Mouse (Mus musculus): ENCODE measurements around the gene Armc7. TPM values are rescaled to one million over a fixed set of nuclear protein-coding genes. Genes with fewer than 3 reads are reported as not detected.
"Not testable (repeated sequence)": the region's sequence is repeated elsewhere in the genome, so short reads cannot be mapped to it uniquely, and the experiment has no call there.

Armc7 gene
- polyA plus RNA-seq, 1 experiment from 2014 or later = 5.1 TPM

DNA sequence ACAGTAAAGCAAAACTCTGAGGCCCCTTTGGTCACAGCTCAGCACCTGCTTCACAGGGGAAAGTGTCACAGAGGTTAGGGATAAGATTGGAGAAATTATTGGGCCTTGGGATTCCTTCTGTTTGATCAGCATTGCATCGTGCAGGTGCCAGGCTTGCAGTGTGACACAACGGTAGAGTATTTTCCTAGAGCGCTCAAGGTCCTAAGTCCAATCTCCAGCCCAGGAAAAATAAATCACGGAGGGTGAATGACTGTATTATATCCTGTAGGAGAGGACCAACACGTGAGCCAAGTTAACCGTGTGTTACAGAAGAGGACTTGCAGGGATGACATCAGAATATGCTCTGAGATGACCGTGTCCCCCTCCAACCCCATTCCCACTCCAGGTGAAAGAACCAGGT, 25.3 kb upstream of the Armc7 start:
- Histone ChIP-seq H3K36me3 (ENCODE audit: control insufficient read depth, insufficient read depth, low read length) (no peaks in the 10 kb centered on the region), H3K9me3 (replicated peaks; ENCODE audit: control insufficient read depth, low read length) (no peaks in the 10 kb centered on the region), H3K4me2 (no peak overlapping the region), H3K27me3 (ENCODE audit: control insufficient read depth, insufficient read depth, low read length) (no peaks in the 10 kb centered on the region), H3K4me1 (ENCODE audit: control insufficient read depth, insufficient read depth, low read length) (peaks cover 23% of the 10 kb centered on the region), H3K9ac (ENCODE audit: low read depth, low read length) (no peak overlapping the region), H3K4me3 (ENCODE audit: low read depth, low read length) (no peak overlapping the region), H3K27ac (ENCODE audit: low read depth, low read length) (no peak overlapping the region)
- ATAC-seq (replicated peaks; ENCODE audit: insufficient number of reproducible peaks, low FRiP score, low TSS enrichment) = no peak
- WGBS (ENCODE audit: insufficient replicate concordance) = 79% methylated on average over 7 of the region's 7 CpGs

GRCm38 (mm10) chr11:115451781-115452241, 23.7 kb upstream of the Armc7 start:
- Histone ChIP-seq H3K4me1 (ENCODE audit: control insufficient read depth, insufficient read depth, low read length) (peaks cover 16% of the 10 kb centered on the region), H3K9ac (ENCODE audit: low read depth, low read length) (no peak overlapping the region), H3K27me3 (ENCODE audit: control insufficient read depth, insufficient read depth, low read length) (no peaks in the 10 kb centered on the region), H3K36me3 (ENCODE audit: control insufficient read depth, insufficient read depth, low read length) (no peaks in the 10 kb centered on the region), H3K4me3 (ENCODE audit: low read depth, low read length) (no peak overlapping the region), H3K4me2 (no peak overlapping the region), H3K27ac (ENCODE audit: low read depth, low read length) (no peak overlapping the region), H3K9me3 (replicated peaks; ENCODE audit: control insufficient read depth, low read length) (no peaks in the 10 kb centered on the region)
- WGBS (ENCODE audit: insufficient replicate concordance) = 83% methylated on average over 8 of the region's 8 CpGs
- ATAC-seq (replicated peaks; ENCODE audit: insufficient number of reproducible peaks, low FRiP score, low TSS enrichment) = no peak

- no peaks in the 10 kb centered on the region for H3K36me3 ChIP-seq (ENCODE audit: control insufficient read depth, insufficient read depth, low read length)
- H3K27me3 ChIP-seq (ENCODE audit: control insufficient read depth, insufficient read depth, low read length) = no peaks in the 10 kb centered on the region
- H3K4me1 ChIP-seq (ENCODE audit: control insufficient read depth, insufficient read depth, low read length) = peaks cover 11% of the 10 kb centered on the region
- no peak overlapping the region for H3K27ac ChIP-seq (ENCODE audit: low read depth, low read length)
- no peak overlapping the region for H3K4me2 ChIP-seq
- ATAC-seq (replicated peaks; ENCODE audit: insufficient number of reproducible peaks, low FRiP score, low TSS enrichment) = no peak
- H3K4me3 ChIP-seq (ENCODE audit: low read depth, low read length) = no peak overlapping the region
- H3K9me3 ChIP-seq (replicated peaks; ENCODE audit: control insufficient read depth, low read length) = no peaks in the 10 kb centered on the region
- WGBS (ENCODE audit: insufficient replicate concordance) = 79% methylated on average over 7 of the region's 7 CpGs
- H3K9ac ChIP-seq (ENCODE audit: low read depth, low read length) = no peak overlapping the region
These were observed 23.1 kb upstream of the Armc7 start for GRCm38 (mm10) chr11:115452281-115452860.

DNA sequence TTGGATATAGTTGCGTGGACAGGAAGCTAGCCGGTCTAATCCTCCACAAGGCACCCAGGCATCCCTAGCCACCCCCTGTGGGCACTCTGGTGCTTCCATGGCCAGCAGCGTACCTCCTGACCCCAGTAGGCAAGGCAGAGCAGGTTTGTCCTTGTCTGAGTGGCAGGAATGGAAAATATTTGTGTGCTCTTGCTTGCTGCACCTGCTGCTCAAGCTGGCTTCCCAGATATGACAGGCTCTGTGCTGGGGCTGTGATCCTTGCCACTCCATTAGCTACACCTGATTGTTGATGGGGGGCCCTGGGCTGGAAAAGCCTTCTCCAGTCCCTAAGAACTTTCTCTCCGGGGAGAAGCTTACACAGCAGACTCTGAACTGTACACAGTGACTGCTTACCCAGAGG, 22.2 kb upstream of the Armc7 start:
- Histone ChIP-seq H3K4me1 (ENCODE audit: control insufficient read depth, insufficient read depth, low read length) (0 out of 2 replicates have a peak, but pooled peaks cover 11% of the 10 kb centered on the region), H3K36me3 (ENCODE audit: control insufficient read depth, insufficient read depth, low read length) (no peaks in the 10 kb centered on the region), H3K4me2 (no peak overlapping the region), H3K27me3 (ENCODE audit: control insufficient read depth, insufficient read depth, low read length) (no peaks in the 10 kb centered on the region), H3K9me3 (replicated peaks; ENCODE audit: control insufficient read depth, low read length) (no peaks in the 10 kb centered on the region), H3K4me3 (ENCODE audit: low read depth, low read length) (no peak overlapping the region), H3K27ac (ENCODE audit: low read depth, low read length) (no peak overlapping the region), H3K9ac (ENCODE audit: low read depth, low read length) (no peak overlapping the region)
- 70% methylated on average over 4 of the region's 4 CpGs for WGBS (ENCODE audit: insufficient replicate concordance)
- no peak for ATAC-seq (replicated peaks; ENCODE audit: insufficient number of reproducible peaks, low FRiP score, low TSS enrichment)

DNA sequence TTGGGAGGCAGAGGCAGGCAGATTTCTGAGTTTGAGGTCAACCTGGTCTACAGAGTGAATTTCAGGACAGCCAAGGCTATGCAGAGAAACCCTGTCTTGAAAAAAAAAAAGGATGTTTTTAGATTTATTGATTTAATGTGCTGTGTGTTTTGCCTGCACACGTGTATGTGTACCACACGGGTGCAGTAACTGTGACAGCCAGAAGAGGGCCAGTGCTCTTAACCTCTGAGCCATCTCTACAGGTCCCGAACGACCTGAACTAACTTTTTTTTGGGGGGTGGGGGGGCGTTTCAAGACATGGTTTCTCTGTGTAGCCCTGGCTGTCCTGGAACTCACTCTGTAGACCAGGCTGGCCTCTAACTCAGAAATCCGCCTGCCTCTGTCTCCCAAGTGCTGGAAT, 20.6 kb upstream of the Armc7 start:
- H3K27me3 ChIP-seq (ENCODE audit: control insufficient read depth, insufficient read depth, low read length); H3K4me2 ChIP-seq; H3K9me3 ChIP-seq (replicated peaks; ENCODE audit: control insufficient read depth, low read length); H3K4me1 ChIP-seq (ENCODE audit: control insufficient read depth, insufficient read depth, low read length); H3K36me3 ChIP-seq (ENCODE audit: control insufficient read depth, insufficient read depth, low read length); H3K27ac ChIP-seq (ENCODE audit: low read depth, low read length); ATAC-seq (replicated peaks; ENCODE audit: insufficient number of reproducible peaks, low FRiP score, low TSS enrichment); H3K4me3 ChIP-seq (ENCODE audit: low read depth, low read length); H3K9ac ChIP-seq (ENCODE audit: low read depth, low read length): not testable (repeated sequence)
- WGBS (ENCODE audit: insufficient replicate concordance) = 80% methylated on average over 6 of the region's 6 CpGs

DNA sequence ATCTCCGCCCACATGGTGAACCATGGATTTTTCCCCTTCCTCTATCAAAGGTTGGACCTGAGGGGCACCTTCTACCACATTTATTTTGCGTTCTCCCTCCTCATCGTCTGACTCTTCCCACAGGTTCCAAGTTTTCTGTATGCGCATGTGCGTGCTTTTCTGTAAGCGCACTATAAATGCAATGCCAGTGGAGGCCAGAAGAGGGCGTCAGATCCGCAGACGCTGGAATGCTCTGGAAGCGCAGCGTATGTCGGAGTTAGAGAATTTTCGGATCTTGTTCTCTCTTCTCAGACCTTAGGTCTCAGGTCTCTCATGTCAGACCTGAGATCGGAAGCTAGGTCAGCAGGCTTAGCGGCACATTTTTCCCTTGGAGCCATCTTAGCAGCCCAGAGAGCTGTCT, 19.8 kb upstream of the Armc7 start:
- H3K36me3 ChIP-seq (ENCODE audit: control insufficient read depth, insufficient read depth, low read length) = no peaks in the 10 kb centered on the region
- H3K9ac ChIP-seq (ENCODE audit: low read depth, low read length) = no peak overlapping the region
- no peak overlapping the region for H3K4me2 ChIP-seq
- ATAC-seq (replicated peaks; ENCODE audit: insufficient number of reproducible peaks, low FRiP score, low TSS enrichment) = no peak
- no peaks in the 10 kb centered on the region for H3K27me3 ChIP-seq (ENCODE audit: control insufficient read depth, insufficient read depth, low read length)
- 85% methylated on average over 15 of the region's 15 CpGs for WGBS (ENCODE audit: insufficient replicate concordance)
- no peak overlapping the region for H3K4me3 ChIP-seq (ENCODE audit: low read depth, low read length)
- 0 out of 2 replicates have a peak, but pooled peaks cover 5% of the 10 kb centered on the region for H3K4me1 ChIP-seq (ENCODE audit: control insufficient read depth, insufficient read depth, low read length)
- no peaks in the 10 kb centered on the region for H3K9me3 ChIP-seq (replicated peaks; ENCODE audit: control insufficient read depth, low read length)
- H3K27ac ChIP-seq (ENCODE audit: low read depth, low read length) = no peak overlapping the region

DNA sequence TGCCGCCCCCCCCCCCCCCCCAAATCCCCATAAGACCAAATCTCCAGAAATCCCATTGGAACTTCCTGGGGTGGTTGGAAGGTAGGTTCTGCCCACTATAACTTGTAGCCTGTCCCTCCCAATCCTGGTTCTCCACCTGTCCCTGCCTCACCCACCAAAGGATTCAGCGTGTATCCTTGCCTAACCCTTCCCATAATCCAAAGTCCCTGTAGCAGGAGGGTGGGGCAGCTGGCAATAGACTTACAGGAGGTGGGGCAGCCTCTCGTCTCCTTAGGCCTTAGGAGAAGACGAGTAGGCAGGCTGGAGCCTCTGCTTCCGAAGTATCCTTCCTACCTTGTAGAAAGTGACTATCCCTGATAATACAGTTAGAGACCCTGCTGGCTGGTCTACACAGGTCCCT, 19.3 kb upstream of the Armc7 start:
- H3K4me3 ChIP-seq (ENCODE audit: low read depth, low read length) = no peak overlapping the region
- WGBS (ENCODE audit: insufficient replicate concordance) = 78% methylated on average over 5 of the region's 5 CpGs
- H3K9ac ChIP-seq (ENCODE audit: low read depth, low read length) = no peak overlapping the region
- H3K27me3 ChIP-seq (ENCODE audit: control insufficient read depth, insufficient read depth, low read length) = no peaks in the 10 kb centered on the region
- H3K9me3 ChIP-seq (replicated peaks; ENCODE audit: control insufficient read depth, low read length) = no peaks in the 10 kb centered on the region
- H3K4me2 ChIP-seq = no peak overlapping the region
- no peak for ATAC-seq (replicated peaks; ENCODE audit: insufficient number of reproducible peaks, low FRiP score, low TSS enrichment)
- no peak overlapping the region for H3K27ac ChIP-seq (ENCODE audit: low read depth, low read length)
- H3K36me3 ChIP-seq (ENCODE audit: control insufficient read depth, insufficient read depth, low read length) = no peaks in the 10 kb centered on the region
- 0 out of 2 replicates have a peak, but pooled peaks cover 5% of the 10 kb centered on the region for H3K4me1 ChIP-seq (ENCODE audit: control insufficient read depth, insufficient read depth, low read length)

DNA sequence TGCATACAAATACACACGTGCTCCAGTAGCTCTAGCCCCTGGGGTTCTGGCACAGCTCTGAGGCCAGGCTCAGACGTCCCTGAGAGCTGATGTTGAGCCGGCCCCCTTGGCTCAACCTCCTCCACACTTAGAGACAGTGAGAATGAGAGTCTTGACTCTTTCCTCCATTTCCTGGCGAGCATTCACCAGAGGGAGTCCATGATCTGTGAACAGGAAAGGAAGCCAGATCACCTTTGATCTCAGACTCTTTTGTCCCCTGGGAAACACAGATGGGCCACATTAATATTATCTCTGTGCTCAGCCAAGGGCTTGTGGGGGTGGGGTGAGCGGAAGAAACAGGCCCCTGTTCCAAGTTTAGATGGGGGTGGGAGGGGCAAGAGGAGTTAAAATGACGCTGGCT, 18.1 kb upstream of the Armc7 start:
- no peaks in the 10 kb centered on the region for H3K9me3 ChIP-seq (replicated peaks; ENCODE audit: control insufficient read depth, low read length)
- 24% methylated on average over 6 of the region's 6 CpGs for WGBS (ENCODE audit: insufficient replicate concordance)
- 0 out of 2 replicates have a peak, but pooled peaks cover 5% of the 10 kb centered on the region for H3K4me1 ChIP-seq (ENCODE audit: control insufficient read depth, insufficient read depth, low read length)

DNA sequence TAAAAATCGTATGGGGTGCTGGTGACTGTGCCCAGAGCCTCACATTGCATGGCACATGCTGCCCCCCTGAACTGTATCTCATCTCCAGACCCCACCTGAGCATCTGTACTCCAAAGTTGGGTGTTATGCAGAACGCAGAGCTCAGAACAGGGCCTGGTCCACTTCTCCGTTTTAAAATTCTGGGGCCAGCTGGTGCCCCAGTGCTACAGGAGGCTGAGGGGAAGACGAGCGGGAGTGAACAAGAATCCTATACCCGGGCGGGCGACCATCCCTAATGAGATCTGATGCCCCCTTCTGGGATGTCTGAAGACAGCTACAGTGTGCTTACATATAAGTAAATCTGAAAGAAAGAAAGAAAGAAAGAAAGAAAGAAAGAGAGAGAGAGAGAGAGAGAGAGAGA, 14.5 kb upstream of the Armc7 start:
- Histone ChIP-seq H3K9ac (ENCODE audit: low read depth, low read length) (no peak overlapping the region), H3K4me1 (ENCODE audit: control insufficient read depth, insufficient read depth, low read length) (peaks cover 9% of the 10 kb centered on the region), H3K4me3 (ENCODE audit: low read depth, low read length) (no peak overlapping the region), H3K27me3 (ENCODE audit: control insufficient read depth, insufficient read depth, low read length) (no peaks in the 10 kb centered on the region), H3K27ac (ENCODE audit: low read depth, low read length) (no peak overlapping the region), H3K4me2 (no peak overlapping the region), H3K9me3 (replicated peaks; ENCODE audit: control insufficient read depth, low read length) (no peaks in the 10 kb centered on the region), H3K36me3 (ENCODE audit: control insufficient read depth, insufficient read depth, low read length) (no peaks in the 10 kb centered on the region)
- 23% methylated on average over 8 of the region's 8 CpGs for WGBS (ENCODE audit: insufficient replicate concordance)
- no peak for ATAC-seq (replicated peaks; ENCODE audit: insufficient number of reproducible peaks, low FRiP score, low TSS enrichment)

More for the DNA sequence above, 18.1 kb upstream of the Armc7 start:
- H3K4me2 ChIP-seq = no peak overlapping the region
- no peak overlapping the region for H3K4me3 ChIP-seq (ENCODE audit: low read depth, low read length)
- H3K9ac ChIP-seq (ENCODE audit: low read depth, low read length) = no peak overlapping the region
- H3K36me3 ChIP-seq (ENCODE audit: control insufficient read depth, insufficient read depth, low read length) = no peaks in the 10 kb centered on the region
- ATAC-seq (replicated peaks; ENCODE audit: insufficient number of reproducible peaks, low FRiP score, low TSS enrichment) = no peak; the same call in 1 of the 2 replicates
- no peaks in the 10 kb centered on the region for H3K27me3 ChIP-seq (ENCODE audit: control insufficient read depth, insufficient read depth, low read length)
- H3K27ac ChIP-seq (ENCODE audit: low read depth, low read length) = no peak overlapping the region
